Mouse (Mus musculus) lung, postnatal 0 days (tissue): ENCODE measurements around the gene F2. TPM values are rescaled to one million over a fixed set of nuclear protein-coding genes. Genes with fewer than 3 reads are reported as not detected.
A peak's percentile ranks its signal among the peaks of the same experiment; 100 is the strongest.

Experiments
- ATAC-seq: fragments of 200-750 bp; cut with Nextera tagmentation; 2 replicates; pipeline ENCODE4 v1.8.0; 2017; ENCODE audit warnings: moderate library complexity
- DNase-seq: peaks from one replicate; pipeline ENCODE4 v3.0.0-alpha.2; 2016; ENCODE audit warnings: low spot score
- H3K27ac ChIP-seq: fragments of 300-500 bp; sonication (generic); 2 replicates; pipeline ENCODE4 v1.5.1; 2014; ENCODE audit warnings: antibody characterized with exemption, mild to moderate bottlenecking, low read length, mixed read lengths
- H3K27me3 ChIP-seq: fragments of 300-500 bp; sonication (generic); replicated peaks from 2 replicates; pipeline ENCODE4 v1.6.1; 2014; ENCODE audit warnings: low read length, mixed read lengths; ENCODE audit not compliant: insufficient read depth
- H3K36me3 ChIP-seq: fragments of 300-500 bp; sonication (generic); 2 replicates; pipeline ENCODE4 v1.6.1; 2014; ENCODE audit warnings: low read length, mixed read lengths; ENCODE audit not compliant: insufficient read depth
- H3K4me1 ChIP-seq: fragments of 300-500 bp; sonication (generic); 2 replicates; pipeline ENCODE4 v1.6.1; 2014; ENCODE audit warnings: antibody characterized with exemption, low read depth, low read length, mixed read lengths; ENCODE audit not compliant: insufficient read depth
- H3K4me2 ChIP-seq: fragments of 300-500 bp; sonication (generic); replicated peaks from 2 replicates; pipeline ENCODE4 v1.6.1; 2014; ENCODE audit warnings: low read depth, mild to moderate bottlenecking, low read length, moderate library complexity, mixed read lengths
- H3K4me3 ChIP-seq: fragments of 300-500 bp; sonication (generic); 2 replicates; pipeline ENCODE4 v1.5.1; 2014; ENCODE audit warnings: low read depth, low read length
- H3K9ac ChIP-seq: fragments of 300-500 bp; sonication (generic); replicated peaks from 2 replicates; pipeline ENCODE4 v1.6.1; 2014; ENCODE audit warnings: low read depth, mild to moderate bottlenecking
- H3K9me3 ChIP-seq: fragments of 300-500 bp; sonication (generic); 2 replicates; pipeline ENCODE4 v1.6.1; 2016; ENCODE audit warnings: low read length, mixed read lengths
- CTCF ChIP-seq: IDR thresholded peaks from 2 replicates; pipeline ENCODE4 v1.5.1; 2016; ENCODE audit warnings: antibody characterized with exemption, mild to moderate bottlenecking
- EP300 ChIP-seq: IDR thresholded peaks from 2 replicates; pipeline ENCODE4 v1.6.1; 2016; ENCODE audit warnings: antibody characterized with exemption, mild to moderate bottlenecking, control low read depth
- WGBS: fragments of 180-500 bp; shearing (Covaris S2); extraction: QIAGEN DNeasy Blood & Tissue Kit; methylation state at CpG from one replicate; pipeline ENCODE4 v1.1.7; 2014; 5-methylcytosine and 5-hydroxymethylcytosine counted together
- polyA plus RNA-seq: library from polyadenylated mRNA; unstranded; fragments of >200 nt; fragmentation: Nextera tagmentation; extraction: Ambion mirVana; gene quantifications from 2 replicates; pipeline ENCODE4 v1.2.1, GENCODE M21; 2015

The F2 gene
- polyA plus RNA-seq, 1 experiment from 2014 or later = 0.63 TPM

- Histone ChIP-seq H3K4me3 (peak within 1 kb of the TSS; percentile 66), H3K4me2 (peak within 1 kb of the TSS; percentile 88), H3K4me1 (peaks cover 6% of the 10 kb centered on the region; the same call in 1 of the 2 replicates), H3K9ac (peak within 1 kb of the TSS; percentile 91), H3K27me3 (no peaks in the 10 kb centered on the region), H3K9me3 (no peaks in the 10 kb centered on the region), H3K36me3 (peaks cover 21% of the 10 kb centered on the region), H3K27ac (peak within 1 kb of the TSS; percentile 95)
- TF ChIP-seq EP300 (peak; percentile 87), CTCF (no peak)
- under 1% methylated on average over 43 of the region's 44 CpGs for WGBS
- DNase-seq = peak; percentile 100
- peak; percentile 96 for ATAC-seq
Measured at GRCm38 (mm10) chr2:91649553-91650359, 13.5 kb upstream of the F2 start, which contains the start of the genes Zfp408 and Arhgap1. Gene Zfp408, minus strand, starts transcription at chr2:91649791. Gene Arhgap1, plus strand, starts transcription at chr2:91649860.

- peaks cover 23% of the 10 kb centered on the region for H3K36me3 ChIP-seq
- H3K27me3 ChIP-seq = no peaks in the 10 kb centered on the region
- peak overlapping the region; percentile 66 for H3K4me3 ChIP-seq
- no peak for ATAC-seq
- H3K4me2 ChIP-seq = peak overlapping the region; percentile 88
- H3K9ac ChIP-seq = peak overlapping the region; percentile 91
- WGBS = 1% methylated on average over 15 of the region's 15 CpGs
- peak; percentile 22 for DNase-seq
- peak overlapping the region; percentile 95 for H3K27ac ChIP-seq
- TF ChIP-seq EP300 = no peak
- no peak for TF ChIP-seq CTCF
- no peaks in the 10 kb centered on the region for H3K9me3 ChIP-seq
- peaks cover 6% of the 10 kb centered on the region; the same call in 1 of the 2 replicates for H3K4me1 ChIP-seq
Measured at GRCm38 (mm10) chr2:91649152-91649551, 12.9 kb upstream of the F2 start.

GRCm38 (mm10) chr2:91646733-91647132 is 10.5 kb upstream of the F2 start:
- Histone ChIP-seq H3K4me2 (no peak overlapping the region), H3K9me3 (no peaks in the 10 kb centered on the region), H3K27me3 (no peaks in the 10 kb centered on the region), H3K9ac (no peak overlapping the region), H3K4me3 (no peak overlapping the region), H3K4me1 (peaks cover 2% of the 10 kb centered on the region; the same call in 1 of the 2 replicates), H3K27ac (no peak overlapping the region), H3K36me3 (peaks cover 19% of the 10 kb centered on the region)
- no peak for ATAC-seq
- DNase-seq = peak; percentile 46
- 28% methylated on average over 1 of the region's 1 CpGs for WGBS
- no peak for TF ChIP-seq EP300
- peak; percentile 75 for TF ChIP-seq CTCF

DNA sequence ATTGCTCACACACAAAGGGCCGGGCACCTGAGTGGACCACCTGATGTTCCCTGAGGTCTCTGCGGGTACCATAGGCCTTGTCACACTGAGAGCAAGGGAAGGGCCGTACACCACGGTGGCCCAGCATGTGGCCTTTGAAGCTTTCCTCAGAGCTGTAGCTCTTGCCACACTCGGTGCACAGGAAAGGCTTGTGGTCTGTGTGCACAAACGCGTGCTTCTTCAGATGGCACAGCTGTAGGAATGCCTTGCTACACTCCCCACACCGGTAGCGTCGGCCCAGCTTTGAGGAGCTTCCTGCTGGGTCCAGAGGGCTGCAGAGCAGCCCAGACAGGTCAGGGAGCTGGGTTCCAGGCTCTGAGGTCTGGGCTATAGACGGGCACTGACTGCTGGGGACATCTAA is 9.6 kb upstream of the F2 start:
- no peak overlapping the region for H3K9ac ChIP-seq
- H3K36me3 ChIP-seq = peaks cover 19% of the 10 kb centered on the region
- DNase-seq (no peak), ATAC-seq (no peak)
- no peaks in the 10 kb centered on the region for H3K9me3 ChIP-seq
- no peak overlapping the region for H3K4me3 ChIP-seq
- no peaks in the 10 kb centered on the region for H3K27me3 ChIP-seq
- H3K4me2 ChIP-seq = no peak overlapping the region
- 91% methylated on average over 11 of the region's 11 CpGs for WGBS
- no peaks in the 10 kb centered on the region for H3K4me1 ChIP-seq
- no peak for TF ChIP-seq CTCF
- TF ChIP-seq EP300 = no peak
- no peak overlapping the region for H3K27ac ChIP-seq

- Histone ChIP-seq H3K4me2 (no peak overlapping the region), H3K36me3 (peaks cover 19% of the 10 kb centered on the region), H3K27me3 (no peaks in the 10 kb centered on the region), H3K9me3 (no peaks in the 10 kb centered on the region), H3K27ac (no peak overlapping the region), H3K9ac (no peak overlapping the region), H3K4me3 (no peak overlapping the region), H3K4me1 (no peaks in the 10 kb centered on the region)
- ATAC-seq (no peak), DNase-seq (no peak)
- 98% methylated on average over 15 of the region's 15 CpGs for WGBS
- TF ChIP-seq EP300 = no peak
- TF ChIP-seq CTCF = no peak
Measured at GRCm38 (mm10) chr2:91645354-91645753, 9.1 kb upstream of the F2 start.

DNA sequence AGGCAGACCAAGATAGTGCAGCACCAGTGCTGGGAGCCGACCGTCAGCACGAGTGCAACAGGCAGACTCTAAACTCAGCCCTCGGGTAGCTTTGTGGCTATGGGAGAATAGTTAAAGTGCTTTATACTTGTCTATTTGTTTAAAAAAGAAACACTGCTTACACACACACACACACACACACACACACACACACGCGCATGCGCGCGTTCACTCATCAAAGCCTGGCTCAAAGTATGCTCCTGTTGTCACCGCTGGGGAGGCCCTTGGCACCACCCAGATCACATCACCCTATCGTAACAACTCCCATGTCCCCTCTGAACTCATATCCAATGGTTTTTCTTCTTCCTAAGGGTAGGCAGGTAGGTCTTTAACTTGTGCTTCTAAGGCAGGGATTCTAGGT is 7.8 kb upstream of the F2 start:
- TF ChIP-seq EP300 (no peak), CTCF (no peak)
- no peaks in the 10 kb centered on the region for H3K27me3 ChIP-seq
- H3K4me3 ChIP-seq = no peak overlapping the region
- H3K4me2 ChIP-seq = no peak overlapping the region
- DNase-seq (no peak), ATAC-seq (no peak)
- no peaks in the 10 kb centered on the region for H3K4me1 ChIP-seq
- 89% methylated on average over 11 of the region's 11 CpGs for WGBS
- H3K9me3 ChIP-seq = no peaks in the 10 kb centered on the region
- peaks cover 19% of the 10 kb centered on the region for H3K36me3 ChIP-seq
- no peak overlapping the region for H3K27ac ChIP-seq
- no peak overlapping the region for H3K9ac ChIP-seq
